Mouse (Mus musculus) stomach, postnatal 0 days (tissue): ENCODE data around the gene Wtap.
A peak's percentile ranks its signal among the peaks of the same experiment; 100 is the strongest.

ENCODE experiments used
- CTCF ChIP-seq: IDR thresholded peaks from 2 replicates; pipeline ENCODE4 v1.5.1; 2016; ENCODE audit warnings: antibody characterized with exemption, low read depth, mild to moderate bottlenecking, moderate library complexity
- EP300 ChIP-seq: optimal IDR thresholded peaks from 2 replicates; pipeline ENCODE3; 2016; ENCODE audit warnings: antibody characterized with exemption

DNA sequence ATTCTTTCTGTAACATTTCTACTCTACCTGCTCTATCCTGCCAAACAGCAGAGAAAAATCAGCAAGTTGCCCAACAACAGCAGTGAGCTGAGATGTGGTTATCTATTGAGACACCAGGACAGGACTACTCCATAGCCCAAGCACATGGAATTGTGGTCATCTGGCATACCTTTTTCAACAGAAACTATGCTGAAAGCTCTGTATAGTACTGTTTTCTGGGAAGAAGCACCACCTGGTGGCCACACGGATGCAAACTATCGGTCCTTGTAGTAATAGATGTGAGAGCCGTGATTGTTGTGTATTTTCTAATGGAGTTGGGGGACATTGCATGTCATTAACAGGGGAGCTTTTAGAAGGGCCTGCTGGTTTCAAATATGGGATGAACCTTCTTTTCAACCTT lies 2.4 kb upstream of the Wtap start:
- TF ChIP-seq CTCF (peak; percentile 84), EP300 (no peak)
